Mouse (Mus musculus): ENCODE data around the gene Dpp3. TPM values are rescaled to one million over a fixed set of nuclear protein-coding genes. Genes with fewer than 3 reads are reported as not detected.
"Not testable (repeated sequence)": the region's sequence is repeated elsewhere in the genome, so short reads cannot be mapped to it uniquely, and the experiment has no call there.

Dpp3 gene
- polyA plus RNA-seq, 1 experiment from 2014 or later, result 125 TPM

GRCm38 (mm10) chr19:4879324-4879703, 48.8 kb downstream of the Dpp3 start:
- H3K4me3 ChIP-seq, result peak overlapping the region; percentile 86
- H3K4me2 ChIP-seq, result peak overlapping the region; percentile 70
- H3K4me1 ChIP-seq, result peaks cover 16% of the 10 kb centered on the region
- H3K27me3 ChIP-seq (replicated peaks), result no peaks in the 10 kb centered on the region
- WGBS, result 66% methylated on average over 10 of the region's 10 CpGs
- no peaks in the 10 kb centered on the region for H3K9me3 ChIP-seq
- no peak for ATAC-seq (replicated peaks)
- H3K9ac ChIP-seq, result peak overlapping the region; percentile 74
- H3K36me3 ChIP-seq (replicated peaks), result no peaks in the 10 kb centered on the region
- peak overlapping the region; percentile 76; the same call in 1 of the 2 replicates for H3K27ac ChIP-seq

DNA sequence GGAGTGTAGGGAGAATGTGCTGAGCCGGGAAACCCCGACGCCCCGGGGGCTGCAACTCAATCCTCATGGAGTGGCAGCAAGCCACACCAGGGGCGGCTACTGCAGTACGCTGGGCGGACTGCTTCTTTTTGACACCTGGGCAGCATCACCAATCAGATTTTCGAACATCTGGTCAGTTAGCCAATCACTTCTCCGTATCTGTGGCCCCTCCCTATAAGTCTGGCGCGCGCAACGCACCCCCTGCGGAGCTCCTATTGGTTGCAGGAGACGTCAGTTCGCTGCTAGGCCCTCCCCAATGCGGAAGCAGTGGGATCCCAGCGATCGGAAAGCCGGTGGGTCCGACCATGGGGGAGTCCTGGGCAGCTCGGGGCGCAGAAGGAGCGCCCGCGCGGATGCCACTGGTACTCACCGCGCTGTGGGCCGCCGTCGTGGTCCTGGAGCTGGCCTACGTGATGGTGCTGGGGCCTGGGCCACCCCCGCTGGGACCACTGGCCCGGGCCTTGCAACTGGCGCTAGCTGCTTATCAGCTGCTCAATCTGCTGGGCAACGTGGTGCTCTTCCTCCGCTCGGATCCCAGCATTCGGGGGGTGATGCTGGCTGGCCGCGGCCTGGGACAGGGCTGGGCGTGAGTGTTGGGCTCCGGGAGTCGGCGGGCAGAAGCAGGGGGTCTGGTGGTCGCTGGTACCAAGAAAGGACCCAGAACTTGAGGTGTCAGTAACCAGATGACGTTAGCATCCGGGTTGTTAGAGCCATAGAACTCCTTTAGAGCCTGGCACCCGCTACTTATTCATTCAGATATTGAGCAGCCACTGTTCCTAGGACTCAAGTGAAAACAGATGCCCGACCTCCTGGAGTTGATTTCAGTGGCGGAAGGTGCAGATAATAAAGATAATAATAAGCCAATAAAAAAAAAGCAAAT, 49.4 kb downstream of the Dpp3 start, which contains the start of gene Zdhhc24:
Zdhhc24 (plus strand) TSS at position 264 of the 919 bp plus-strand sequence.
- Histone ChIP-seq H3K27ac (peak within 1 kb of the TSS; percentile 76), H3K36me3 (replicated peaks) (no peaks in the 10 kb centered on the region), H3K9me3 (no peaks in the 10 kb centered on the region), H3K4me1 (peaks cover 16% of the 10 kb centered on the region), H3K4me3 (peak within 1 kb of the TSS; percentile 86), H3K27me3 (replicated peaks) (no peaks in the 10 kb centered on the region), H3K4me2 (peak within 1 kb of the TSS; percentile 70), H3K9ac (peak within 1 kb of the TSS; percentile 74)
- ATAC-seq (replicated peaks), result peak; percentile 98
- WGBS, result 2% methylated on average over 52 of the region's 52 CpGs

GRCm38 (mm10) chr19:4877785-4878184, 50.3 kb downstream of the Dpp3 start, which contains the start of gene Actn3:
Actn3 (minus strand) TSS chr19:4877909.
- Histone ChIP-seq H3K27ac (peak within 1 kb of the TSS; percentile 76), H3K36me3 (replicated peaks) (no peaks in the 10 kb centered on the region), H3K4me2 (peak within 1 kb of the TSS; percentile 70), H3K4me3 (peak within 1 kb of the TSS; percentile 86), H3K27me3 (replicated peaks) (no peaks in the 10 kb centered on the region), H3K9ac (peak within 1 kb of the TSS; percentile 74), H3K9me3 (no peaks in the 10 kb centered on the region), H3K4me1 (peaks cover 16% of the 10 kb centered on the region)
- 2% methylated on average over 16 of the region's 17 CpGs for WGBS
- peak; percentile 35; the same call in 1 of the 2 replicates for ATAC-seq (replicated peaks)

DNA sequence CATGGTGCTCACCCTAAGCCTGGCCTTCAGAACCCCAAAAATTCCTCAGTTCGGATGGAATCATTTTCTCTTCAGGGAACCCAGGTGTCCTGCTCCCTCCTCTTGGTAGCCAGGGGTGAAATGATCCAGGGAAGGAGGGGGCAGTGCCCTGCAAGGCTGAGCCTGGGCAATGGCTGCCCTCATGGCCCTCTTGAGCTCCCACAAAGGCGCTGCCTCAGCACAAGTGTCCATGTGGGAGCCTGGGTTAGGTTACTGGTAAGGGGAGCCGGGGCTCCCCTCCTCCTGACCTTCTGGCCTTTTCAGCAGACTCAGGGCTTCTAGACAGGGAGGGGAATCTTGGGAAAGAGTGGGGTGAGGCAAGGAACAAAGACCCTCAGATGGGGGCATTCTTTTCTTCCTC, 51.3 kb downstream of the Dpp3 start:
- WGBS, result 73% methylated on average over 3 of the region's 3 CpGs

GRCm38 (mm10) chr19:4876241-4876640, 51.8 kb downstream of the Dpp3 start:
- H3K36me3 ChIP-seq (replicated peaks), result no peaks in the 10 kb centered on the region
- H3K4me1 ChIP-seq, result peaks cover 16% of the 10 kb centered on the region
- H3K27me3 ChIP-seq (replicated peaks), result no peaks in the 10 kb centered on the region
- no peak overlapping the region for H3K4me2 ChIP-seq
- H3K9me3 ChIP-seq, result no peaks in the 10 kb centered on the region
- no peak overlapping the region for H3K27ac ChIP-seq
- ATAC-seq (replicated peaks), result no peak
- no peak overlapping the region for H3K9ac ChIP-seq
- WGBS, result 64% methylated on average over 3 of the region's 4 CpGs
- no peak overlapping the region for H3K4me3 ChIP-seq

More for the DNA sequence above, 51.3 kb downstream of the Dpp3 start:
- Histone ChIP-seq H3K4me1 (peaks cover 16% of the 10 kb centered on the region), H3K9me3 (no peaks in the 10 kb centered on the region), H3K36me3 (replicated peaks) (no peaks in the 10 kb centered on the region), H3K27me3 (replicated peaks) (no peaks in the 10 kb centered on the region), H3K4me2 (no peak overlapping the region), H3K27ac (no peak overlapping the region), H3K9ac (no peak overlapping the region), H3K4me3 (no peak overlapping the region)
- no peak for ATAC-seq (replicated peaks)

GRCm38 (mm10) chr19:4874613-4875012, 53.5 kb downstream of the Dpp3 start:
- 83% methylated on average over 1 of the region's 1 CpGs for WGBS
- H3K27me3 ChIP-seq (replicated peaks); H3K9ac ChIP-seq; H3K36me3 ChIP-seq (replicated peaks); H3K4me2 ChIP-seq; H3K4me3 ChIP-seq; H3K9me3 ChIP-seq; H3K27ac ChIP-seq; ATAC-seq (replicated peaks): not testable (repeated sequence)
- H3K4me1 ChIP-seq, result peaks cover 14% of the 10 kb centered on the region

DNA sequence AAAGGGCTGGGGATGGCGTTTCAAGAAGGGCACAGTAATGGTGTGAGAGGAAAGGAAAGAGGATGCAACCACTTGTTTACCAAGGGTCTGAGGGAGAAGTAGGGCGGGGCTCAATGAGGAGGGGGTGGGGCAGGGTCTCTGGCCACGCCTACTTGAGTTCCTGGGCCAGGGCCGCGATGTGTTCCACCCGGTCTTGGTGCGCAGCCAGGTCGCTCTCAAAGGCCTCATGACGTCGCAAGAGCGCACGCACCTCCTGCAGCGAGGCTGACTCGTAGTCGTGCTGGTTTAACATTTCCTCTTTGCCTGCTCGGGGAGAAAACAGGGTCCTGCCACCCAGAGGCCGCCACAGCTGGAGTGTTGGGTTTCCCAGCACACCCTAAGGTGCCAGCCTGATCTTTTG, 62.9 kb downstream of the Dpp3 start:
- 6% methylated on average over 17 of the region's 17 CpGs for WGBS
- H3K27ac ChIP-seq, result no peak overlapping the region
- peak overlapping the region; percentile 20; the same call in 1 of the 2 replicates for H3K4me2 ChIP-seq
- no peaks in the 10 kb centered on the region for H3K4me1 ChIP-seq
- H3K9me3 ChIP-seq, result no peaks in the 10 kb centered on the region
- 0 out of 2 replicates have a peak, but pooled peaks cover 6% of the 10 kb centered on the region for H3K36me3 ChIP-seq (replicated peaks)
- no peak overlapping the region for H3K4me3 ChIP-seq
- no peak overlapping the region for H3K9ac ChIP-seq
- 0 out of 2 replicates have a peak, but pooled peaks cover 3% of the 10 kb centered on the region for H3K27me3 ChIP-seq (replicated peaks)
- no peak for ATAC-seq (replicated peaks)

DNA sequence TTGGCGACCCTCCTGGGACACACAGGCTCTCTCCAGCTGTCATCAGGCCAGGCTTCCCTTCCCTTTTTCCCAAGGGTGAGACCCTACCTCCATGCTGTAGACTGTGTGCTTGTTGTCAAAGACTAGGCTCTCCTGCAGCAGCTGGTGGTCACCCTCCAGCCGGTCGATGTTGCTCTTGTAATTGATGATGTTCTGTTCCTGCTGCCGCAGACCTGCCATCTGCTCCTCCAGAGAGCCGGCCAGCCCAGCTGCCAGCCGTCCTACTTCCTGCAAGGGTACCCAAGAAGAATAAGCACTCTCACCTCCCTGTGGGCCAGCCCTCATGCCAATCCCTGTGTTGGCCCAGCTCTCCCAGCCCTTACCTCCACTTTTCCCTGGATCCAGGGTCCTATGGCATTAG, 65.0 kb downstream of the Dpp3 start:
- WGBS, result 73% methylated on average over 6 of the region's 6 CpGs
- Histone ChIP-seq H3K9ac (no peak overlapping the region), H3K27ac (no peak overlapping the region), H3K4me1 (no peaks in the 10 kb centered on the region), H3K4me3 (no peak overlapping the region), H3K9me3 (no peaks in the 10 kb centered on the region), H3K36me3 (replicated peaks) (0 out of 2 replicates have a peak, but pooled peaks cover 7% of the 10 kb centered on the region), H3K27me3 (replicated peaks) (0 out of 2 replicates have a peak, but pooled peaks cover 3% of the 10 kb centered on the region), H3K4me2 (no peak overlapping the region)
- no peak for ATAC-seq (replicated peaks)

- no peaks in the 10 kb centered on the region for H3K27me3 ChIP-seq (replicated peaks)
- H3K9ac ChIP-seq, result no peak overlapping the region
- H3K4me2 ChIP-seq, result no peak overlapping the region
- 79% methylated on average over 6 of the region's 6 CpGs for WGBS
- ATAC-seq (replicated peaks), result no peak
- H3K4me1 ChIP-seq, result peaks cover 16% of the 10 kb centered on the region
- H3K9me3 ChIP-seq, result no peaks in the 10 kb centered on the region
- H3K27ac ChIP-seq, result no peak overlapping the region
- H3K36me3 ChIP-seq (replicated peaks), result 0 out of 2 replicates have a peak, but pooled peaks cover 7% of the 10 kb centered on the region
- H3K4me3 ChIP-seq, result no peak overlapping the region
These were observed 69.0 kb downstream of the Dpp3 start for GRCm38 (mm10) chr19:4859081-4859480.

Other genes starting within 250 kb of the Dpp3 start
- gene Gm960, start 229.6 kb downstream of the Dpp3 start, polyA plus RNA-seq (2015; fragmentation: Nextera tagmentation; extraction: Ambion mirVana), result 5.6 and 7.7 TPM in 2 replicates
- gene Sptbn2, start 217.1 kb downstream of the Dpp3 start, polyA plus RNA-seq (2015; fragmentation: Nextera tagmentation; extraction: Ambion mirVana), result 35.2 and 39.8 TPM in 2 replicates
- gene Rbm4b, start 171.8 kb downstream of the Dpp3 start, polyA plus RNA-seq (2015; fragmentation: Nextera tagmentation; extraction: Ambion mirVana), result 180 and 188 TPM in 2 replicates
- 98.0 and 98.6 TPM in 2 replicates for gene Rbm4, start 134.4 kb downstream of the Dpp3 start, polyA plus RNA-seq (2015; fragmentation: Nextera tagmentation; extraction: Ambion mirVana)
- gene Gm21992, start 116.7 kb downstream of the Dpp3 start, polyA plus RNA-seq (2015; fragmentation: Nextera tagmentation; extraction: Ambion mirVana), result 17.0 and 19.5 TPM in 2 replicates
- 69.3 and 72.8 TPM in 2 replicates for gene Rbm14, start 116.7 kb downstream of the Dpp3 start, polyA plus RNA-seq (2015; fragmentation: Nextera tagmentation; extraction: Ambion mirVana)
- gene Ccs, start 89.0 kb downstream of the Dpp3 start, polyA plus RNA-seq (2015; fragmentation: Nextera tagmentation; extraction: Ambion mirVana), result 43.9 and 44.1 TPM in 2 replicates
- gene Ccdc87, start 88.9 kb downstream of the Dpp3 start, polyA plus RNA-seq (2015; fragmentation: Nextera tagmentation; extraction: Ambion mirVana), result 0.74 and 0.83 TPM in 2 replicates
- 83.0 and 84.3 TPM in 2 replicates for gene Ctsf, start 73.2 kb downstream of the Dpp3 start, polyA plus RNA-seq (2015; fragmentation: Nextera tagmentation; extraction: Ambion mirVana)
- gene Actn3, start 50.4 kb downstream of the Dpp3 start, polyA plus RNA-seq (2015; fragmentation: Nextera tagmentation; extraction: Ambion mirVana), result 2.2 and 2.7 TPM in 2 replicates
- 26.1 and 28.8 TPM in 2 replicates for gene Zdhhc24, start 49.6 kb downstream of the Dpp3 start, polyA plus RNA-seq (2015; fragmentation: Nextera tagmentation; extraction: Ambion mirVana)
- gene Bbs1, start 21.7 kb downstream of the Dpp3 start, polyA plus RNA-seq (2015; fragmentation: Nextera tagmentation; extraction: Ambion mirVana), result 11.7 and 12.1 TPM in 2 replicates
- 14.0 and 14.5 TPM in 2 replicates for gene Peli3, start 14.8 kb upstream of the Dpp3 start, polyA plus RNA-seq (2015; fragmentation: Nextera tagmentation; extraction: Ambion mirVana)
- 91.7 and 96.4 TPM in 2 replicates for gene Mrpl11, start 33.9 kb upstream of the Dpp3 start, polyA plus RNA-seq (2015; fragmentation: Nextera tagmentation; extraction: Ambion mirVana)
- 0.49 and 0.67 TPM in 2 replicates for gene Npas4, start 62.0 kb upstream of the Dpp3 start, polyA plus RNA-seq (2015; fragmentation: Nextera tagmentation; extraction: Ambion mirVana)
- gene Slc29a2, start 95.6 kb upstream of the Dpp3 start, polyA plus RNA-seq (2015; fragmentation: Nextera tagmentation; extraction: Ambion mirVana), result 12.2 and 13.6 TPM in 2 replicates
- gene B4gat1, start 110.5 kb upstream of the Dpp3 start, polyA plus RNA-seq (2015; fragmentation: Nextera tagmentation; extraction: Ambion mirVana), result 78.8 and 80.6 TPM in 2 replicates
- 3.6 and 4.2 TPM in 2 replicates for gene AC124502.3, start 110.6 kb upstream of the Dpp3 start, polyA plus RNA-seq (2015; fragmentation: Nextera tagmentation; extraction: Ambion mirVana)
- 40.0 and 44.4 TPM in 2 replicates for gene Brms1, start 113.1 kb upstream of the Dpp3 start, polyA plus RNA-seq (2015; fragmentation: Nextera tagmentation; extraction: Ambion mirVana)
- 0.91 and 1.6 TPM in 2 replicates for gene Rin1, start 122.2 kb upstream of the Dpp3 start, polyA plus RNA-seq (2015; fragmentation: Nextera tagmentation; extraction: Ambion mirVana)
- 19.7 and 24.2 TPM in 2 replicates for gene Cd248, start 139.8 kb upstream of the Dpp3 start, polyA plus RNA-seq (2015; fragmentation: Nextera tagmentation; extraction: Ambion mirVana)
- gene Tmem151a, start 157.2 kb upstream of the Dpp3 start, polyA plus RNA-seq (2015; fragmentation: Nextera tagmentation; extraction: Ambion mirVana), result 20.3 and 21.2 TPM in 2 replicates
- 43.4 and 55.8 TPM in 2 replicates for gene Yif1a, start 160.3 kb upstream of the Dpp3 start, polyA plus RNA-seq (2015; fragmentation: Nextera tagmentation; extraction: Ambion mirVana)
- 480 and 492 TPM in 2 replicates for gene Cnih2, start 170.2 kb upstream of the Dpp3 start, polyA plus RNA-seq (2015; fragmentation: Nextera tagmentation; extraction: Ambion mirVana)
- 216 and 233 TPM in 2 replicates for gene Rab1b, start 178.8 kb upstream of the Dpp3 start, polyA plus RNA-seq (2015; fragmentation: Nextera tagmentation; extraction: Ambion mirVana)
- 76.8 and 78.4 TPM in 2 replicates for gene Klc2, start 190.3 kb upstream of the Dpp3 start, polyA plus RNA-seq (2015; fragmentation: Nextera tagmentation; extraction: Ambion mirVana)

Measured in midbrain, embryonic 15.5 days (tissue).